Mouse (Mus musculus): Measurements from ENCODE around the gene Ccdc12. TPM values are rescaled to one million over a fixed set of nuclear protein-coding genes. Genes with fewer than 3 reads are reported as not detected.

The Ccdc12 gene
- polyA plus RNA-seq, 1 experiment from 2014 or later = 147 TPM

DNA sequence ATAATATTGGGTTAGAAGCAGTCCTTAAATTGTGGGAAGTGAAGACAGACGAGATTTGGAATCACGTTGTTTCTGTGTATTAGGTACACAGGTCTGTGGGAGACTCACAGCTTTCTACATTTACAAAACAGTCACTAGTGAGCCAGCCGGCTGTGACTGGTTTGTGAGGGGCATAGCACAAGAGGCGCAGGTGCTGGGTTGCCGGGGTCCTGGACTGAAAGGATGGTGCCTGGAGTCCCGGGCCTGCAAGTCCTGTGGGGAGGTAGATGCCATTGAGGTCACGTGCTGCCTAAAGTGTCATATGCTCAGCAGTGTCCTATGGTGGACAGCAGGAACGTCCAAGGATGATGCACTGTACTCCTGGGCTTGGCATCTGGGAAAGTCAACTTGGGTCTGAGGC, 10.1 kb downstream of the Ccdc12 start:
- no peak overlapping the region for H3K4me3 ChIP-seq (ENCODE audit: low read length)
- H3K4me1 ChIP-seq (ENCODE audit: control insufficient read depth, insufficient read depth, low read length) = peaks cover 68% of the 10 kb centered on the region
- 27% methylated on average over 8 of the region's 8 CpGs for WGBS
- no peaks in the 10 kb centered on the region for H3K27me3 ChIP-seq (ENCODE audit: control insufficient read depth, insufficient read depth, low read length)
- no peaks in the 10 kb centered on the region for H3K9me3 ChIP-seq (replicated peaks; ENCODE audit: control insufficient read depth, low read length)
- peak overlapping the region; percentile 54 for H3K9ac ChIP-seq (ENCODE audit: low read length)
- peak overlapping the region; percentile 82 for H3K27ac ChIP-seq (ENCODE audit: low read length)
- ATAC-seq (replicated peaks; ENCODE audit: extremely low read depth, insufficient read depth, low FRiP score) = no peak
- H3K36me3 ChIP-seq (ENCODE audit: control insufficient read depth, insufficient read depth) = no peaks in the 10 kb centered on the region
- peak overlapping the region; percentile 45 for H3K4me2 ChIP-seq (ENCODE audit: low read depth, low read length)

DNA sequence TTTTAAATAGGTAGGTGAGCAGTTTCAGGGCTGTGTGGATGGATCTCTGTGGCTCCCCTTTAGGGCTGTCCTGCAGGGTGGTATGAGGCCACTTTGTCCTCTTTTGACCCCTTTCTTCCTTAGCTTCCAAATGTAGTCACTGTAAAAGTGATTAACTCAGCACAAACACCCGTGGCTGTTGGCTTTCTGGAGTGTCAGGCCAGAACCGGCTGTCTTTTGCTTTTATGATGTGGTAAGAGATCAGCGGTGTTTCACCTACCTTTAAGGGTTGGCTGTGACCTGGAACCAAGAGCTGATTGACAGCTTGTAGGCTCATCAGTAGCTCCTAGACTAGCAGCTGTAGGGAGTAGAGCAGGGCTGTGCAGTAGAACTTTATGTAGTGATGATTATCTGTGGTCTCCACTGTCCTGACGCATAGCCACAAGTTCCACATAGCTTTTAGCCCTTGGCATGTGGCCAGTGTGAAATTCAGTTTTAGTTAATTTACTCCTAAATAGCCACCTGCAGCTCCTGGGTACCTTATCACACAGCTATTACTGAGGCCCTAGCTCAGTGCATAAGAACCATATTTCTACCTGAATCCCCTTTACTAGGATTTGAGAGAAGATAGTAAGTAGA, 11.0 kb downstream of the Ccdc12 start:
- no peaks in the 10 kb centered on the region for H3K27me3 ChIP-seq (ENCODE audit: control insufficient read depth, insufficient read depth, low read length)
- peak overlapping the region; percentile 82 for H3K27ac ChIP-seq (ENCODE audit: low read length)
- no peaks in the 10 kb centered on the region for H3K9me3 ChIP-seq (replicated peaks; ENCODE audit: control insufficient read depth, low read length)
- H3K36me3 ChIP-seq (ENCODE audit: control insufficient read depth, insufficient read depth) = no peaks in the 10 kb centered on the region
- no peak for ATAC-seq (replicated peaks; ENCODE audit: extremely low read depth, insufficient read depth, low FRiP score)
- WGBS = 45% methylated on average over 4 of the region's 4 CpGs
- H3K9ac ChIP-seq (ENCODE audit: low read length) = 0 out of 2 replicates have a peak overlapping the region, but pooled peaks have one; percentile 31
- H3K4me1 ChIP-seq (ENCODE audit: control insufficient read depth, insufficient read depth, low read length) = peaks cover 74% of the 10 kb centered on the region
- 0 out of 2 replicates have a peak overlapping the region, but pooled peaks have one; percentile 1 for H3K4me2 ChIP-seq (ENCODE audit: low read depth, low read length)
- H3K4me3 ChIP-seq (ENCODE audit: low read length) = no peak overlapping the region

DNA sequence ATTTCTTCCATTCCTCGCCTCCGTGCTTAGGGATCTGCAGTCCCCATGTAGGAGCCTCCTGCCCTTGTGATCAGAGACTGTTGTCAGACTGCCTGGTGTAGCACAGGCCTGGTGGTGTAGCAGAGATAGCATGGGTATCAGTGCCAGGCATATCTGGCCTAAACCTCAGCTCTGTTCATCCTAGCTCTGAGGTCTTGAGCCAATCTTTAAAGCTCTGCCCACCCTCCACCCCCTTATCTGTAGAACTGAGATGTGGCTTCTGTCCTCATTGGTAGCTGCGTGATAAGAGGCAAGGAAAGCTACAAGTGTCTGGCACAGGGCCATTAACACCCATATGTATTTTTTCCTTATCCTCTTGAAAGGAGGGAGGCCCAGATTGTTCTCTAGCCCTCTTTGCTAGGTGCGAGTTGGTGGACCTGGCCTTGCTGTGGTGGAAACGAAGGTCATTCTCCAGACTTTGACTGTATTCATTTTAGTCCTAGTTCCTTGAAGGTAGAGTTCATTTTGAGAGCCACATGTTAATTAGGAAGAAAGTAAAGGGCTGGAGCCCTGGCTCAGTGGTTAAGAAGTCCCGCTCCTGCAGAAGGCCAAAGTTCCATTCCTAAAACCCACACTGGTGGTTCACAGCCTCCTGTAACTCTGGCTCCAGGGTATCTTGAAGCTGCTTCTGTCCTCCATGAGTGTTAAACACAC, 12.4 kb downstream of the Ccdc12 start:
- ATAC-seq (replicated peaks; ENCODE audit: extremely low read depth, insufficient read depth, low FRiP score) = peak; percentile 61
- peak overlapping the region; percentile 7; the same call in 1 of the 2 replicates for H3K4me2 ChIP-seq (ENCODE audit: low read depth, low read length)
- H3K9ac ChIP-seq (ENCODE audit: low read length) = no peak overlapping the region

DNA sequence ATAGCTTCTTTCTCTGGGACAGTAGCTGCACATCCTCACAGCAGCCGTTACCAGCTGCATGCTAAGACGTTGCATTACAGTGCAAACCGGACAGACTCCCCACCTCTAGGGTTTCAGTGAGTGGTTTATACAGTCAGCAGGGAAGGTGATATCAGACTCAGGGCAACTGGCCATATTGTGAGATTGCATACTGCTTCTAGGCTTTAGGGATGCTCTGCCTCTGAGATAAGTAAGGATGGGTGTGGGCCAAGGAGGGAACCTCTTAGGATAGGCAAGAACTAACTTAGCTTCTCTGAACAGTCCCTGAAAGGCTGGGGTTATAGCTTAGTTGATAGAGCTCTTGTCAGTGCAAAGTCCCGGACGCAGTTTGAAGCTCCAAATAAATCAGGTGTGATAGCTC, 13.5 kb downstream of the Ccdc12 start:
- Histone ChIP-seq H3K4me1 (ENCODE audit: control insufficient read depth, insufficient read depth, low read length) (peaks cover 93% of the 10 kb centered on the region), H3K27me3 (ENCODE audit: control insufficient read depth, insufficient read depth, low read length) (no peaks in the 10 kb centered on the region), H3K9me3 (replicated peaks; ENCODE audit: control insufficient read depth, low read length) (no peaks in the 10 kb centered on the region), H3K27ac (ENCODE audit: low read length) (peak overlapping the region; percentile 82), H3K4me2 (ENCODE audit: low read depth, low read length) (no peak overlapping the region), H3K36me3 (ENCODE audit: control insufficient read depth, insufficient read depth) (no peaks in the 10 kb centered on the region), H3K4me3 (ENCODE audit: low read length) (no peak overlapping the region), H3K9ac (ENCODE audit: low read length) (no peak overlapping the region)
- ATAC-seq (replicated peaks; ENCODE audit: extremely low read depth, insufficient read depth, low FRiP score) = no peak
- WGBS = 58% methylated on average over 5 of the region's 5 CpGs

More for the DNA sequence above, 12.4 kb downstream of the Ccdc12 start:
- H3K27ac ChIP-seq (ENCODE audit: low read length) = peak overlapping the region; percentile 82
- H3K36me3 ChIP-seq (ENCODE audit: control insufficient read depth, insufficient read depth) = no peaks in the 10 kb centered on the region
- 41% methylated on average over 6 of the region's 6 CpGs for WGBS
- H3K9me3 ChIP-seq (replicated peaks; ENCODE audit: control insufficient read depth, low read length) = no peaks in the 10 kb centered on the region
- peaks cover 88% of the 10 kb centered on the region for H3K4me1 ChIP-seq (ENCODE audit: control insufficient read depth, insufficient read depth, low read length)
- H3K4me3 ChIP-seq (ENCODE audit: low read length) = no peak overlapping the region
- no peaks in the 10 kb centered on the region for H3K27me3 ChIP-seq (ENCODE audit: control insufficient read depth, insufficient read depth, low read length)

DNA sequence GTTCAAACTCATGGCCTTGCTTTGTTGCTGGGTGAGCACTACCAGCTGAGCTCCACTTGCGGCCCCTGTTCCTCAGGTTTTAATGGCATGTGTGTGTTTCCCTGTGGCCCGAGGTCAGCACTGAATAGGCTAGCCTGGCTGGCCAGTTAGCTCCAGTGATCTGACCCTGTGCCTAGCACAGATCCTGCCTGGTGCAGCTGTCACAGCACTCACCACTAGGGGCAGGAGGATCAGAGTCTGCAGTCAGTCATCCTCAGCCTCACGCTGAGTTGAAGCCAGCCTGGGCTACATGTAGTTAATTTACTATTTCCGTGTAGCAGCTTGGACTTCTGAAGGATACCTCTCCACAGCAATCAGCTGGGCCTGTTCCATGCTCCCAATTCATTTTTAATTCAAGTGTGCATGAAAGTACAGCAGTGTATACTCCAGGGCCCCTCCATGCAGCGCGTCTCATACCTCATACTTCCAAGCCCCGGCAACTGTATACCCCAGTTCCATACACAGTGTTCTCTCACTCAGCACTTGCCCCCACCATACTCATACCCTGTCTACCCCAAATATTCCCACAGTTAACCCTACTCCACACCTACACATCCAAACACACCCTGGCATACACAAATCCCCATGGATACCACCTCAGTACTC, 16.3 kb downstream of the Ccdc12 start:
- Histone ChIP-seq H3K9me3 (replicated peaks; ENCODE audit: control insufficient read depth, low read length) (no peaks in the 10 kb centered on the region), H3K9ac (ENCODE audit: low read length) (no peak overlapping the region), H3K4me1 (ENCODE audit: control insufficient read depth, insufficient read depth, low read length) (peaks cover 83% of the 10 kb centered on the region), H3K27ac (ENCODE audit: low read length) (peak overlapping the region; percentile 81), H3K4me3 (ENCODE audit: low read length) (no peak overlapping the region), H3K27me3 (ENCODE audit: control insufficient read depth, insufficient read depth, low read length) (no peaks in the 10 kb centered on the region), H3K4me2 (ENCODE audit: low read depth, low read length) (no peak overlapping the region), H3K36me3 (ENCODE audit: control insufficient read depth, insufficient read depth) (no peaks in the 10 kb centered on the region)
- WGBS = 64% methylated on average over 7 of the region's 7 CpGs
- no peak for ATAC-seq (replicated peaks; ENCODE audit: extremely low read depth, insufficient read depth, low FRiP score)

DNA sequence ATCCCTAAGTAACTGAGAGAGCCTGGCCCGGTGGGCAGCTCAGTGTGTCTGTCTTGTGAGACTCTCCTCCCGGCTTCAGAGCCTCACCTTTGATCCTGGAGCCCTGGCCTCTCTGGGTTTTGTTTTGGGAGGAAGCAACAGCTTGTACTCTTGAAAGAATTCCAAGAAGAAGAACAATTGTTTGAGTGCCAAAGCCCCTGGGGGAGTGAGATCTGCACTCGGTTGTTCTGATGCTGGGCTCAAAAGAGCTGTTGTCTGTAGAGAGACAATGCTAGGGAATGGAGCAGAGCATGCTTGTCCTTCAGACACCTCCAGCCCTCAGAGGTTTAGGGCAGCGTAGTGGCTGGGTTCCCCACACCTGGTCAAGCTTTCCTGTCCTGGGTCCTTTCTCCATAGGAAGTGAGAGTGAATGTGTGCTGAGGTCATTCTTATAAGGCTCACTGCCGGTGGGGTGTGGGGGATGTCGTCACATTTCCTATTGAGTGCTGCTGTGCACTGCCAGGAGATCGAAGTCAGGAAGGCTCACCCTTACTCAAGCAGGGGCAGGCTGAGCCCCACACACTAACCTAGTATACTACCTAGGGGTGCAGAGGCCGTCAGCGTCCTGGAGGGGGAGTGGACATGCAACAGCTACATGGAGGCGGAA, 16.9 kb downstream of the Ccdc12 start:
- no peaks in the 10 kb centered on the region for H3K27me3 ChIP-seq (ENCODE audit: control insufficient read depth, insufficient read depth, low read length)
- peaks cover 83% of the 10 kb centered on the region for H3K4me1 ChIP-seq (ENCODE audit: control insufficient read depth, insufficient read depth, low read length)
- no peaks in the 10 kb centered on the region for H3K9me3 ChIP-seq (replicated peaks; ENCODE audit: control insufficient read depth, low read length)
- H3K4me2 ChIP-seq (ENCODE audit: low read depth, low read length) = 0 out of 2 replicates have a peak overlapping the region, but pooled peaks have one; percentile 28
- no peak overlapping the region for H3K4me3 ChIP-seq (ENCODE audit: low read length)
- H3K36me3 ChIP-seq (ENCODE audit: control insufficient read depth, insufficient read depth) = no peaks in the 10 kb centered on the region
- 0 out of 2 replicates have a peak, but pooled peaks have one; percentile 3 for ATAC-seq (replicated peaks; ENCODE audit: extremely low read depth, insufficient read depth, low FRiP score)
- WGBS = 48% methylated on average over 10 of the region's 10 CpGs
- peak overlapping the region; percentile 39; the same call in 1 of the 2 replicates for H3K9ac ChIP-seq (ENCODE audit: low read length)
- peak overlapping the region; percentile 81 for H3K27ac ChIP-seq (ENCODE audit: low read length)

DNA sequence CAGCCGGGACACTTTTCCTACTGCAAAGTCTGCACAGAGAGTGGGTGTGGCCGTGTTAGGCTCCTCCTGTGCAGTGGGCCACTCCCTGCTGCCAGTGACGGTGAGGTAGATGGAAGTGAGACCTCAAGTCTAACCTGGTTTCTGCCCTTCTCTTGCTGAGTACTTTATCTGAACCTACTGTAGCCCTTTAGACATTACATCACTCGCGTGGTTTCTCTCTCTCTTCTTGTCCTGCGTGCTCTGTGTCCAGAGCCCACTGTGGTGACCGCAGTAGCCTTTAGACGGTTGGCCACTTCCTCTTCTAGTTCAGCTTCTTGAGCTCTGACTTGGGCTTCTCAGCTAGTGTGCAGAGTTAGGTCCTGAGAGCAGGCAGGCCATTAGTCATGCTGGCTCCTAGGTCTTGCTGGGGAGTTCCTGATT, 20.2 kb downstream of the Ccdc12 start:
- WGBS = 68% methylated on average over 8 of the region's 8 CpGs
- H3K9ac ChIP-seq (ENCODE audit: low read length) = 0 out of 2 replicates have a peak overlapping the region, but pooled peaks have one; percentile 5
- peaks cover 68% of the 10 kb centered on the region for H3K4me1 ChIP-seq (ENCODE audit: control insufficient read depth, insufficient read depth, low read length)
- H3K36me3 ChIP-seq (ENCODE audit: control insufficient read depth, insufficient read depth) = 0 out of 2 replicates have a peak, but pooled peaks cover 2% of the 10 kb centered on the region
- H3K27me3 ChIP-seq (ENCODE audit: control insufficient read depth, insufficient read depth, low read length) = no peaks in the 10 kb centered on the region
- no peaks in the 10 kb centered on the region for H3K9me3 ChIP-seq (replicated peaks; ENCODE audit: control insufficient read depth, low read length)
- no peak overlapping the region for H3K4me2 ChIP-seq (ENCODE audit: low read depth, low read length)
- ATAC-seq (replicated peaks; ENCODE audit: extremely low read depth, insufficient read depth, low FRiP score) = no peak
- H3K27ac ChIP-seq (ENCODE audit: low read length) = 0 out of 2 replicates have a peak overlapping the region, but pooled peaks have one; percentile 14
- no peak overlapping the region for H3K4me3 ChIP-seq (ENCODE audit: low read length)

DNA sequence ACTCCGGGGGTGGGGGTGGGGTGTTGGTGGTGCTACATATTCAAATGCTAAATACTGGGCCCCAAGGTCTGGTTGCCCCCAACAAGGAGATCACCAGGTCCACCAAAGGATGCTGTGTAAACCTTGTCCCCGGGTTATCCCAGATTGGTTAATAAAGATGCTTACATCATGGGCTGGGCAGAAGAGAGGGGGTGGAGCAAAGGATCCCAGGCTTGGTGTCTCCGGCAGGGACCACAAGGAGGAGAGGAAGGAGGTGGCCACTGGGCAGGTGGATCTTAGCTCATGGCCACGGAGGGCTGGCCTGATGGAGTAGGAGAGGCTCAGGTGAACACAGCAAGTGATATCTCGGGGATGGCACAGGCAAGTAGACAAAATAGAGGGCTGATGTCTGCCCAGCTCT, 22.6 kb downstream of the Ccdc12 start:
- Histone ChIP-seq H3K4me2 (ENCODE audit: low read depth, low read length) (no peak overlapping the region), H3K4me3 (ENCODE audit: low read length) (no peak overlapping the region), H3K27ac (ENCODE audit: low read length) (no peak overlapping the region; the same call in 1 of the 2 replicates), H3K4me1 (ENCODE audit: control insufficient read depth, insufficient read depth, low read length) (peaks cover 64% of the 10 kb centered on the region), H3K36me3 (ENCODE audit: control insufficient read depth, insufficient read depth) (0 out of 2 replicates have a peak, but pooled peaks cover 2% of the 10 kb centered on the region), H3K9me3 (replicated peaks; ENCODE audit: control insufficient read depth, low read length) (no peaks in the 10 kb centered on the region), H3K9ac (ENCODE audit: low read length) (no peak overlapping the region), H3K27me3 (ENCODE audit: control insufficient read depth, insufficient read depth, low read length) (no peaks in the 10 kb centered on the region)
- WGBS = 70% methylated on average over 5 of the region's 5 CpGs
- ATAC-seq (replicated peaks; ENCODE audit: extremely low read depth, insufficient read depth, low FRiP score) = no peak

Measured in heart, embryonic 16.5 days (tissue).